Mouse (Mus musculus): ENCODE measurements at regions not wholly inside any gene's neighbourhood (a gene's known extent, or its start where the extent isn't known, plus 50 kb on each side); places are given as distances from the start of the nearest gene placed in this dataset.

DNA sequence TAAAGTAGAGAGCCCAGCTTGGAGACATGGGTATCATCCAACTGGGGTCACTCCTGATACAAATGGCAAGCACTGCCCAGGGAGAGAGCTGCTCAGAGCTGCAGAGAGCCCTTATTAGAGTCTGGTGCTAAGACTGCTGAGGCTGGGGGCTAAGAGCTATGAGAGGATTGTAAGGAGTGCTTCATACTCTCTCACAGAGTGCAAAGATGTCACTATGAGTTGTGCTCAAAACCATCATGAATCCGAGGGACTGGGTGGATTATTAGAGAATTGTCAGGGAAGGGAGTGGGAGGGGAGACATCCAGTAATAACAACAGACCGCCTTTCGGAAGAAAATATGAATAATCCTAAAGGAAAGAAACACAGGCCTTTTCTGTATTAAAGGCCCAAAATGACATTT, 107.2 kb upstream of the Fat1 start:
- Histone ChIP-seq H3K4me1 (replicated peaks; ENCODE audit: low read depth, low read length) (no peaks in the 10 kb centered on the region), H3K9me3 (ENCODE audit: low read length) (peaks cover 10% of the 10 kb centered on the region), H3K4me3 (replicated peaks; ENCODE audit: low read length) (no peak overlapping the region), H3K36me3 (ENCODE audit: insufficient read depth, low read length) (no peaks in the 10 kb centered on the region), H3K27me3 (ENCODE audit: insufficient read depth, low read length) (no peaks in the 10 kb centered on the region)
- no peak for TF ChIP-seq POU5F1 (IDR thresholded peaks at IDR 0.05; ENCODE audit: borderline replicate concordance, low read length)
- TF ChIP-seq NANOG (IDR thresholded peaks at IDR 0.05; ENCODE audit: borderline replicate concordance, low read length): no peak
- TF ChIP-seq CTCF (conservative IDR thresholded peaks at IDR 0.05; ENCODE audit: low read length): no peak

DNA sequence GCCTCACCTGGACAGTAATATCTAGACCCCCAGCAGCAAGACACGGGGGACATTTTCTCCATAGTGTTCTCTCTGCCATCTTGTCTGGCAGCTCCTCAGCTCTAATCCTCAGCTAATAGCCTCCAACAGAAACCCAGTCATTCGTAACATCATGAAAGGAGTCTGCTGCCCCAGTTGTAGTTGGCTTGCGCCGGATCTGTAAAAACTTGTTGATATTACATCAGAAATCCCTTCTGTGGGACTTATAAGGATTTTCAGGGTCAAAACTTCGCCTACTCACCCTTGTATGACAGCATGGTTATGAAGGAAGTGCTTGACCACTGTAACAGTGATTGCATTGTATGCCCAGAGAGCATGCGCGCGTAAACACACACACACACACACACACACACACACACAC, 96.8 kb upstream of the Fat1 start:
- Histone ChIP-seq H3K4me1 (replicated peaks; ENCODE audit: low read depth, low read length) (no peaks in the 10 kb centered on the region), H3K27me3 (ENCODE audit: insufficient read depth, low read length) (no peaks in the 10 kb centered on the region), H3K4me3 (replicated peaks; ENCODE audit: low read length) (no peak overlapping the region), H3K9me3 (ENCODE audit: low read length) (no peaks in the 10 kb centered on the region), H3K36me3 (ENCODE audit: insufficient read depth, low read length) (no peaks in the 10 kb centered on the region)
- TF ChIP-seq POU5F1 (IDR thresholded peaks at IDR 0.05; ENCODE audit: borderline replicate concordance, low read length): no peak
- no peak for TF ChIP-seq CTCF (conservative IDR thresholded peaks at IDR 0.05; ENCODE audit: low read length)
- no peak for TF ChIP-seq NANOG (IDR thresholded peaks at IDR 0.05; ENCODE audit: borderline replicate concordance, low read length)

DNA sequence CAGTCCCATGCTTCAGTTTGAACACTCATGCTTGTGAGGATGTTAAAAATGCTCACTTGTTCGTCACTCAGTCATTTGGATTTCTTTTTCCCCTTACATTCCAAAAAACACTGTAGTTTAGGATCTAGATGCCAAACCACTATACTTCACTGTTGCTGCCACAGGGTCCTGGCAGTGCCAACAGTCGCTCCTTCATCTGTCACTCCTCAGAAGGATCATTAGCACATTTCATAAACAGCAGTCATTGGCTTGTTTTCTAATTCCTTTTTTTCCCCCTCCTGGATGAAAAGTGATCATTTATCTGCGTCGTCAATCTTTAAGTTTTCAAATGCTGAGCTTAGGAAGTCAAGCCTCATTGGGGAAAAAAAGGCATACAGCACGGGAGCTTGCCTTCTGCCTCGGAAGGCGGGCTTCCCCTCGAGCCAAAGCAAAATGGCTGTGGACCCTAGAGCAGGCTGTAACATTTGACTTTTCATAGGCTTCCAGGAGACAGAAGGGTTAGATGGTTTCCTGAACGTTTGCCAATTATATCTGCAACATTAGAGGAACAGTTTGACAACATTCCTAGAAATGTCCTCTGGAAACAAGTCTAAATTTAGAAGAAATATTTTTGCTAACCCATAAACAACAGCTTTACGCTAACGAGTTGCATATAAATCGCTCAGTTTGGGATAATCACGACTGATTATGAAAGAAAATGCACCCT, 95.6 kb upstream of the Fat1 start:
- no peaks in the 10 kb centered on the region for H3K4me1 ChIP-seq (replicated peaks; ENCODE audit: low read depth, low read length)
- H3K4me3 ChIP-seq (replicated peaks; ENCODE audit: low read length): no peak overlapping the region
- no peaks in the 10 kb centered on the region for H3K9me3 ChIP-seq (ENCODE audit: low read length)
- TF ChIP-seq POU5F1 (IDR thresholded peaks at IDR 0.05; ENCODE audit: borderline replicate concordance, low read length) (no peak), CTCF (conservative IDR thresholded peaks at IDR 0.05; ENCODE audit: low read length) (no peak), NANOG (IDR thresholded peaks at IDR 0.05; ENCODE audit: borderline replicate concordance, low read length) (no peak)
- no peaks in the 10 kb centered on the region for H3K27me3 ChIP-seq (ENCODE audit: insufficient read depth, low read length)
- no peaks in the 10 kb centered on the region for H3K36me3 ChIP-seq (ENCODE audit: insufficient read depth, low read length)

DNA sequence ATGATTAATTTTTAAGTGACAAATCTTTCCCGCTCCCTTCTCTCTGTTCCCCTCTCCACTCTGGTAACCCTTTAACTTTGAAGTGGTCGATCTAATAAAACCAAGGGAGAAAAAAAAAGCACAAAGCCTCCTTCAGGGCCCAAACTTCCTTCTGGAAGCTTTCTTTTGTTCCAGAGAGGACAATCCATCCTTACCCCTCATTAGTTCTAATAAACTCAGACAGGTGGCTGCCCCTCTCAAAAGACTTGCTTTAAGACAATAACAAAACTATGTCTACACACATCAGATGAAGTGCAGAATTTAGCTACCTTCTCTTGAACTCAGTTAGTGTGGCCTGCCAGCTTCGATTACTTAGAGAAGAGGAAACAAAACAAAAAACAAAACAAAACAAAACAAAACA, 94.6 kb upstream of the Fat1 start:
- TF ChIP-seq POU5F1 (IDR thresholded peaks at IDR 0.05; ENCODE audit: borderline replicate concordance, low read length) (no peak), CTCF (conservative IDR thresholded peaks at IDR 0.05; ENCODE audit: low read length) (no peak), NANOG (IDR thresholded peaks at IDR 0.05; ENCODE audit: borderline replicate concordance, low read length) (no peak)
- H3K9me3 ChIP-seq (ENCODE audit: low read length): no peaks in the 10 kb centered on the region
- H3K4me1 ChIP-seq (replicated peaks; ENCODE audit: low read depth, low read length): no peaks in the 10 kb centered on the region
- no peaks in the 10 kb centered on the region for H3K27me3 ChIP-seq (ENCODE audit: insufficient read depth, low read length)
- H3K4me3 ChIP-seq (replicated peaks; ENCODE audit: low read length): no peak overlapping the region
- no peaks in the 10 kb centered on the region for H3K36me3 ChIP-seq (ENCODE audit: insufficient read depth, low read length)

DNA sequence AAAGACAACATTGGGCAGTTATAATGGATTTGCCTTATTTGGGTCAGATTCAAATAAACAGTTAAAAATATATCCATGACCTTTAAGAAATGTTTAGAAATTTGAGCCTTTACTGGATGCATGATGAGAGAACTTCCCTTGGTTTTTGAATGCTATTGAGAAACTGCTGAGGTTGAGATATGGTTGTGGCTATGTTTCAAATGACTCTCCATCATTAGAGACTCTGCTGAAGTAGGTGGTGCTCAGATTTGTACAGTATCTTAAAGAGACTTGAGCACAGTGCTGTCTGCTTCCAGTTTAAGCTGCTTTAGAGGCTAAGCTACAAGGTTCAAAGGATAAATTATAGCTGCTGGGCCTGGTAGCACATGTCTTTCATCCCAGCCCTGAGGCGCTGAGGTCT, 90.9 kb upstream of the Fat1 start:
- Histone ChIP-seq H3K9me3 (ENCODE audit: low read length) (no peaks in the 10 kb centered on the region), H3K27me3 (ENCODE audit: insufficient read depth, low read length) (no peaks in the 10 kb centered on the region), H3K4me1 (replicated peaks; ENCODE audit: low read depth, low read length) (no peaks in the 10 kb centered on the region), H3K36me3 (ENCODE audit: insufficient read depth, low read length) (no peaks in the 10 kb centered on the region), H3K4me3 (replicated peaks; ENCODE audit: low read length) (no peak overlapping the region)
- TF ChIP-seq NANOG (IDR thresholded peaks at IDR 0.05; ENCODE audit: borderline replicate concordance, low read length): no peak
- no peak for TF ChIP-seq POU5F1 (IDR thresholded peaks at IDR 0.05; ENCODE audit: borderline replicate concordance, low read length)
- TF ChIP-seq CTCF (conservative IDR thresholded peaks at IDR 0.05; ENCODE audit: low read length): no peak

DNA sequence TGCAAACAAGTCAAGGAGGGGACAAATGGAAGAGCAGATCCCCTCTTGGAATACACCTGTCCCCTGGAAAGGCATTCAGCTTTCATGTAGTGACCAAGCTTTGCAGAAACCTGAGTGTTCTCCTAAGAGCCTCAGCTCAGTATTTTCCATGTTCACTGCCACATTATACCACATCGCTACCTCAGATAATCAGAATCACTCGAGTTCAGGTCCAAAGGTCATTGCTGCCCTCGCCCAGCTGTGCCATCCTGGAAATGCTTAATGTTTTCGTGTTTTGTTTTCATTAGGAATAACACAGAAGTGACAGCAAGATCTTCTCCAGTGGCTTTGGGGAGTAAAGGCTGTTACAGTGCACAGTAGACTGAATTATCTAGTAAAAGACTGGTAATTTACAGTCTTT, 83.0 kb upstream of the Fat1 start:
- no peaks in the 10 kb centered on the region for H3K27me3 ChIP-seq (ENCODE audit: insufficient read depth, low read length)
- TF ChIP-seq CTCF (conservative IDR thresholded peaks at IDR 0.05; ENCODE audit: low read length): no peak
- no peak for TF ChIP-seq NANOG (IDR thresholded peaks at IDR 0.05; ENCODE audit: borderline replicate concordance, low read length)
- TF ChIP-seq POU5F1 (IDR thresholded peaks at IDR 0.05; ENCODE audit: borderline replicate concordance, low read length): no peak
- H3K36me3 ChIP-seq (ENCODE audit: insufficient read depth, low read length): no peaks in the 10 kb centered on the region
- H3K4me3 ChIP-seq (replicated peaks; ENCODE audit: low read length): no peak overlapping the region
- no peaks in the 10 kb centered on the region for H3K4me1 ChIP-seq (replicated peaks; ENCODE audit: low read depth, low read length)
- no peaks in the 10 kb centered on the region for H3K9me3 ChIP-seq (ENCODE audit: low read length)

DNA sequence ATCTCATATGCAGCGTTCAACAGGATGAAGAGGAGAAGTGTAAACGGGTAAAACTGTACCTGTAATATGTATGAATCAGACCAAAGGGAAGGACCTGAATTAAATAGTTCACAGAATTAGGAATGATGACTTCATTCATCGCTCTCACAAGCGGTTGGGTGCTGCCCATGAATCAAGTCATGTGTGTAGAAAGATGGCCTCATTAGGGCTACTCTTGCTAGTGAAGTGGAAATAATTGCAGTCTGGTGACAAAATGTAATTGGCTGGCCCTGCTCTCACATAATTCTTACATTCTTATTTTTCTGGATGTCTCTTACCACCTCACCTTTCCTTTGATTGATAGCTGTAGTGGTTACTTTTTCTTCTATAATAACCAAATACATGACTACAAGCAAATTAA, 80.1 kb upstream of the Fat1 start:
- no peaks in the 10 kb centered on the region for H3K9me3 ChIP-seq (ENCODE audit: low read length)

DNA sequence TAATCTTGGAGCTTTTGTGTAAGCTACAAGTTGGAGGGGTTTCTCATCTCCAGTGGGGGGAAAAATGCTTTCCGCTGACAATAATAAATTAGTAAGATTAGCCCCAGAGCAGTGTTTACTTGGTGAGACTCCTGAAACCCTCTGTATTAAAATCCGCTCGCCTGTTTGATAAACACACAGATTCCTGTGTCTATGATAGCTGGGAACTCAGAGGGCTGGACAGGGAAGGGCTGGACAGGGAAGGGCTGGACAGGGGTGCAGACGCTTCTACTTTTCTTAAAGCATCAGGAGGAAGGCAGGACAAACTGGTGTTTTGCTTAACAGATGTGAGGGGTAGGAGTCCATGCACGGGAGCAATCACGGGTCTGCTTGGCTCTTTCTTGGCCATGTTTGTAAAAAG, 68.0 kb upstream of the Fat1 start:
- TF ChIP-seq CTCF (conservative IDR thresholded peaks at IDR 0.05; ENCODE audit: low read length) (no peak), NANOG (IDR thresholded peaks at IDR 0.05; ENCODE audit: borderline replicate concordance, low read length) (no peak), POU5F1 (IDR thresholded peaks at IDR 0.05; ENCODE audit: borderline replicate concordance, low read length) (no peak)
- H3K36me3 ChIP-seq (ENCODE audit: insufficient read depth, low read length): no peaks in the 10 kb centered on the region

More for the DNA sequence above, 80.1 kb upstream of the Fat1 start:
- no peaks in the 10 kb centered on the region for H3K36me3 ChIP-seq (ENCODE audit: insufficient read depth, low read length)
- H3K4me1 ChIP-seq (replicated peaks; ENCODE audit: low read depth, low read length): no peaks in the 10 kb centered on the region
- no peaks in the 10 kb centered on the region for H3K27me3 ChIP-seq (ENCODE audit: insufficient read depth, low read length)
- no peak for TF ChIP-seq NANOG (IDR thresholded peaks at IDR 0.05; ENCODE audit: borderline replicate concordance, low read length)
- no peak for TF ChIP-seq CTCF (conservative IDR thresholded peaks at IDR 0.05; ENCODE audit: low read length)
- TF ChIP-seq POU5F1 (IDR thresholded peaks at IDR 0.05; ENCODE audit: borderline replicate concordance, low read length): no peak
- no peak overlapping the region for H3K4me3 ChIP-seq (replicated peaks; ENCODE audit: low read length)

DNA sequence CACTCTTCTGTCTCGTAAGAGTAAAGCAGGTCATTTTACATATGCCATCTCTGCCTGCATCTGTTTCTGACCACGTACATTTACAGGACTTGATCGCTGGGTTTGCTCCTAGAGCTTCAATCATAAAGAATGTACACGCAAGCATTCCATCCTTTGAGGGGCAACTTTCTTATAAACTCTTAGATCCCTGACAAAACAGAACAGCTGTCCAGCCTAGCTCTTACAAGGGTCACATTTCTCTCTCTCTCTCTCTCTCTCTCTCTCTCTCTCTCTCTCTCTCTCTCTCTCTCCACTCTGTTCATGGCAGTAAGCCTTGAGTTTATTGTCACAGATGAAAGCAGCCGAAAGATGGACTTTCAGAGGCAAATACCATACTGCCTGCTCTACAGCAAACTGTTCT, 67.6 kb upstream of the Fat1 start:
- Histone ChIP-seq H3K4me1 (replicated peaks; ENCODE audit: low read depth, low read length) (no peaks in the 10 kb centered on the region), H3K4me3 (replicated peaks; ENCODE audit: low read length) (no peak overlapping the region), H3K36me3 (ENCODE audit: insufficient read depth, low read length) (no peaks in the 10 kb centered on the region), H3K9me3 (ENCODE audit: low read length) (no peaks in the 10 kb centered on the region), H3K27me3 (ENCODE audit: insufficient read depth, low read length) (no peaks in the 10 kb centered on the region)
- TF ChIP-seq NANOG (IDR thresholded peaks at IDR 0.05; ENCODE audit: borderline replicate concordance, low read length): no peak
- no peak for TF ChIP-seq POU5F1 (IDR thresholded peaks at IDR 0.05; ENCODE audit: borderline replicate concordance, low read length)
- no peak for TF ChIP-seq CTCF (conservative IDR thresholded peaks at IDR 0.05; ENCODE audit: low read length)

More for the DNA sequence above, 68.0 kb upstream of the Fat1 start:
- no peaks in the 10 kb centered on the region for H3K9me3 ChIP-seq (ENCODE audit: low read length)
- no peak overlapping the region for H3K4me3 ChIP-seq (replicated peaks; ENCODE audit: low read length)
- no peaks in the 10 kb centered on the region for H3K27me3 ChIP-seq (ENCODE audit: insufficient read depth, low read length)
- no peaks in the 10 kb centered on the region for H3K4me1 ChIP-seq (replicated peaks; ENCODE audit: low read depth, low read length)
